22 mouse cellular contexts compared by ENCODE assay signal in the genomic region with DNA sequence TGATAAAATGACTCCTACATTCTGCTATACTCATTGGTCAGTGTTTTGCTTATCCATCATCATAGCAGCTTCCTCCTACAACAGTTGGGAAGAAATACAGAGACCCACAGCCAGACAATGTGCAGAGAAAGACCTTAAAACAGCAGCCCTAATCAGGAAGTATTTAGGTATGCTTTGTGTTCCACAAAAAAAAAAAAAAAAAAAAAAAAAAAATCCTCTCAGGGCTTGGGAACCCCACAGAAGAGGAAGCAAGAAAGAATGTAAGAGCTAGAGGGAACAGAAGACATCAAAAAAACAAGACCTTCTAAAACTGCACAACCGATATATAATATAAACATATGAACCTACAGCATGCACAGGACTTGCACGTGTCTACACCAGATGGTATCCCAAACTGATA. TPM values are rescaled to one million over a fixed set of nuclear protein-coding genes. Genes with fewer than 3 reads are reported as not detected.
A peak's percentile ranks its signal among the peaks of the same experiment; 100 is the strongest.
DNase-seq lines count a peak whose midpoint lies in the region; ATAC-seq and TF ChIP-seq lines count a peak whose summit lies in the region.
"Had no signal": no experiment of that assay in that cellular context is flagged by ENCODE, and none has a peak within 500 bp of the region (broad histone marks: within the 10 kb centered on the region; RNA-seq: fewer than 3 reads in every experiment).

No protein-coding gene starts in this region.

- no peak for TF ChIP-seq EP300 in MEL (IDR thresholded peaks at IDR 0.05; ENCODE audit: low read depth in 1 of 2, low read length in 2 of 2)

- H3K36me3 ChIP-seq in MEL (ENCODE audit: control insufficient read depth in 1 of 2, insufficient read depth in 2 of 2, low read length in 2 of 2): peaks cover 13 to 16% of the 10 kb centered on the region in 2 experiments
- peaks cover 4% of the 10 kb centered on the region; the same call in 1 of the 2 replicates for H3K36me3 ChIP-seq in hindbrain, embryonic 12.5 days
- no peaks in the 10 kb centered on the region for H3K36me3 ChIP-seq in liver, embryonic 11.5 days (ENCODE audit: control insufficient read depth, insufficient read depth, low read length)
- H3K36me3 ChIP-seq: embryonic facial prominence, embryonic 10.5 days had no signal

- DNase-seq in A20 (ENCODE audit: low read depth, low spot score): peak; percentile 20
- DNase-seq in MEL (ENCODE audit: low read depth, low spot score): peak; percentile 65
- DNase-seq in urinary bladder, postnatal 4 days (ENCODE audit: low spot score in 2 of 2): no peak
- no peak for DNase-seq in liver, embryonic 11.5 days (ENCODE audit: low spot score)
- DNase-seq: adrenal gland, adult 8-10 months; adrenal gland, postnatal 14 days; adrenal gland, postnatal 36 days; cerebellum, adult 11-12 months; cerebellum, adult 2 months; cerebellum, adult 9-10 months; cerebellum, postnatal 10 days; cerebellum, postnatal 25 days; forebrain, postnatal 0 days had no signal

- TF ChIP-seq RAD21 in MEL (IDR thresholded peaks at IDR 0.05; ENCODE audit: low read depth, low read length): no peak

- TF ChIP-seq CTCF in MEL (IDR thresholded peaks at IDR 0.05 in 2 of 3, conservative IDR thresholded peaks at IDR 0.05 in 1 of 3; ENCODE audit: control insufficient read depth in 1 of 3, insufficient read depth in 1 of 3, low read depth in 2 of 3, low read length in 3 of 3, poor library complexity in 1 of 3, severe bottlenecking in 1 of 3): no peak

- H3K79me2 ChIP-seq in MEL (ENCODE audit: control insufficient read depth, insufficient read depth, low read length, poor library complexity): no peaks in the 10 kb centered on the region

- H3K4me2 ChIP-seq in hindbrain, embryonic 12.5 days (replicated peaks): no peak overlapping the region
- no peak overlapping the region for H3K4me2 ChIP-seq in liver, embryonic 11.5 days
- H3K4me2 ChIP-seq: embryonic facial prominence, embryonic 12.5 days; forebrain, embryonic 13.5 days; forebrain, embryonic 15.5 days had no signal

- peak; percentile 18; the same call in 1 of the 2 replicates for ATAC-seq in megakaryocyte, adult 5-6 weeks (ENCODE audit: poor library complexity, severe bottlenecking)
- no peak for ATAC-seq in hindbrain, embryonic 12.5 days (ENCODE audit: low FRiP score)
- ATAC-seq in liver, embryonic 11.5 days (replicated peaks; ENCODE audit: low FRiP score): no peak
- ATAC-seq: activated CD4-positive, CD25-positive, alpha-beta regulatory T cell, adult 4 months; forebrain, embryonic 13.5 days; forebrain, embryonic 15.5 days; forebrain, postnatal 0 days; Patski had no signal

- H3K9ac ChIP-seq in MEL (ENCODE audit: control insufficient read depth, low read depth, low read length, poor library complexity, severe bottlenecking): no peak overlapping the region
- no peak overlapping the region for H3K9ac ChIP-seq in hindbrain, embryonic 12.5 days
- H3K9ac ChIP-seq in liver, embryonic 11.5 days (ENCODE audit: low read depth, low read length): no peak overlapping the region
- H3K9ac ChIP-seq: embryonic facial prominence, embryonic 12.5 days; forebrain, embryonic 13.5 days; forebrain, embryonic 15.5 days; forebrain, postnatal 0 days had no signal

- TF ChIP-seq POLR2A in MEL (IDR thresholded peaks at IDR 0.05; ENCODE audit: control insufficient read depth in 1 of 2, insufficient read depth in 1 of 2, low read depth in 1 of 2, low read length in 2 of 2, poor library complexity in 1 of 2): no peak

- no peak overlapping the region for H3K27ac ChIP-seq in MEL (ENCODE audit: control insufficient read depth, low read depth, low read length)
- no peak overlapping the region for H3K27ac ChIP-seq in hindbrain, embryonic 12.5 days
- no peak overlapping the region for H3K27ac ChIP-seq in liver, embryonic 11.5 days (ENCODE audit: low read depth, low read length)
- H3K27ac ChIP-seq: embryonic facial prominence, embryonic 10.5 days; embryonic facial prominence, embryonic 12.5 days; forebrain, embryonic 13.5 days; forebrain, embryonic 15.5 days had no signal

- H3K9me3 ChIP-seq in MEL (replicated peaks; ENCODE audit: insufficient read depth, low read length): no peaks in the 10 kb centered on the region
- no peaks in the 10 kb centered on the region for H3K9me3 ChIP-seq in hindbrain, embryonic 12.5 days (replicated peaks)
- no peaks in the 10 kb centered on the region for H3K9me3 ChIP-seq in liver, embryonic 11.5 days (ENCODE audit: control insufficient read depth, low read length)
- H3K9me3 ChIP-seq: embryonic facial prominence, embryonic 10.5 days; embryonic facial prominence, embryonic 12.5 days; forebrain, embryonic 13.5 days; forebrain, embryonic 15.5 days; G1E had no signal

- no peaks in the 10 kb centered on the region for H3K27me3 ChIP-seq in MEL (ENCODE audit: control insufficient read depth in 1 of 2, insufficient read depth in 2 of 2, low read length in 2 of 2)
- no peaks in the 10 kb centered on the region for H3K27me3 ChIP-seq in hindbrain, embryonic 12.5 days
- no peaks in the 10 kb centered on the region for H3K27me3 ChIP-seq in liver, embryonic 11.5 days (replicated peaks; ENCODE audit: control insufficient read depth, insufficient read depth, low read length)
- H3K27me3 ChIP-seq: embryonic facial prominence, embryonic 12.5 days; forebrain, embryonic 13.5 days; forebrain, embryonic 15.5 days; Patski had no signal

- no peak overlapping the region for H3K4me3 ChIP-seq in MEL (ENCODE audit: control insufficient read depth in 1 of 2, insufficient read depth in 1 of 2, low read depth in 2 of 2, low read length in 2 of 2)
- H3K4me3 ChIP-seq in hindbrain, embryonic 12.5 days: no peak overlapping the region
- H3K4me3 ChIP-seq in liver, embryonic 11.5 days (ENCODE audit: low read depth, low read length): no peak overlapping the region
- H3K4me3 ChIP-seq: embryonic facial prominence, embryonic 10.5 days; embryonic facial prominence, embryonic 12.5 days; forebrain, embryonic 13.5 days; forebrain, embryonic 15.5 days had no signal

- no peaks in the 10 kb centered on the region; a peak in 1 of 4 replicates for H3K4me1 ChIP-seq in MEL (ENCODE audit: control insufficient read depth in 1 of 2, insufficient read depth in 2 of 2, low read length in 2 of 2)
- no peaks in the 10 kb centered on the region for H3K4me1 ChIP-seq in hindbrain, embryonic 12.5 days
- no peaks in the 10 kb centered on the region for H3K4me1 ChIP-seq in liver, embryonic 11.5 days (replicated peaks; ENCODE audit: control insufficient read depth, insufficient read depth, low read length)
- H3K4me1 ChIP-seq: forebrain, embryonic 13.5 days; forebrain, embryonic 15.5 days had no signal

- WGBS in hindbrain, embryonic 12.5 days: 92% methylated on average over 2 of the region's 2 CpGs
- WGBS in liver, embryonic 11.5 days: 82% methylated on average over 2 of the region's 2 CpGs

TF ChIP-seq in MEL, 35 proteins besides CTCF, POLR2A, EP300 and RAD21:
- TF ChIP-seq ZKSCAN1 (IDR thresholded peaks at IDR 0.05; ENCODE audit: low read depth, low read length) (no peak), ZNF384 (IDR thresholded peaks at IDR 0.05; ENCODE audit: low read depth, low read length) (peak; percentile 93)

RNA-seq across cellular contexts. Expression of a gene that starts 24.0 kb away (rescaled TPM):
- total RNA-seq in MEL (2012; rRNA removed): 66.7 TPM in 2 replicates
- polyA plus RNA-seq in MEL (2012; ENCODE audit: insufficient read depth in 1 of 2, insufficient read length in 2 of 2, low read depth in 1 of 2, low replicate concordance in 2 of 2, missing spikeins in 1 of 2): 10 to 100 TPM in 1 of 2 experiments, not detected in 1; 66.5 TPM
- total RNA-seq in megakaryocyte, adult 5-6 weeks (2015): 37.6 and 38.7 TPM in 2 replicates
- total RNA-seq in megakaryocyte, adult 5-6 weeks (2017): 23.7 and 30.2 TPM in 2 replicates
- 85.1 and 87.1 TPM in 2 replicates for polyA plus RNA-seq in hindbrain, embryonic 12.5 days (2016; fragmentation: Nextera tagmentation; extraction: Ambion mirVana)
- 43.8 and 50.4 TPM in 2 replicates for polyA plus RNA-seq in liver, embryonic 11.5 days (2014; fragmentation: Nextera tagmentation; extraction: Ambion mirVana)

Comparison
In these comparisons a context has a peak if more than half of its experiments do, and no peak if none do; other contexts are left out.
1. DNase-seq: peak in A20 (single experiment) and MEL (single experiment); none in urinary bladder, postnatal 4 days (0 of 2) and liver, embryonic 11.5 days (single experiment).